Mouse (Mus musculus) liver, embryonic 15.5 days (tissue): Measurements from ENCODE around the gene Macrod2. TPM values are rescaled to one million over a fixed set of nuclear protein-coding genes. Genes with fewer than 3 reads are reported as not detected.

Experiments used
- ATAC-seq: fragments of 200-750 bp; cut with Nextera tagmentation; 2 replicates; pipeline ENCODE4 v1.8.0; 2017; ENCODE audit warnings: moderate number of reproducible peaks, mild to moderate bottlenecking, moderate library complexity; ENCODE audit not compliant: insufficient read depth
- H3K27ac ChIP-seq: fragments of 300-500 bp; sonication (generic); replicated peaks from 2 replicates; pipeline ENCODE4 v1.5.1; 2015; ENCODE audit warnings: mild to moderate bottlenecking, inconsistent platforms
- H3K27me3 ChIP-seq: fragments of 300-500 bp; sonication (generic); 2 replicates; pipeline ENCODE4 v1.6.1; 2015; ENCODE audit warnings: mild to moderate bottlenecking, inconsistent platforms
- H3K36me3 ChIP-seq: fragments of 300-500 bp; sonication (generic); replicated peaks from 2 replicates; pipeline ENCODE4 v1.6.1; 2015; ENCODE audit warnings: moderate library complexity, mild to moderate bottlenecking, inconsistent platforms
- H3K4me1 ChIP-seq: fragments of 300-500 bp; sonication (generic); replicated peaks from 2 replicates; pipeline ENCODE4 v1.6.1; 2015; ENCODE audit warnings: inconsistent platforms
- H3K4me2 ChIP-seq: fragments of 300-500 bp; sonication (generic); 2 replicates; pipeline ENCODE4 v1.6.1; 2015; ENCODE audit warnings: moderate library complexity, mild to moderate bottlenecking, inconsistent platforms
- H3K4me3 ChIP-seq: fragments of 300-500 bp; sonication (generic); replicated peaks from 2 replicates; pipeline ENCODE4 v1.5.1; 2015; ENCODE audit warnings: mild to moderate bottlenecking, inconsistent platforms
- H3K9ac ChIP-seq: fragments of 300-500 bp; sonication (generic); 2 replicates; pipeline ENCODE4 v1.6.1; 2015; ENCODE audit warnings: moderate library complexity, mild to moderate bottlenecking, inconsistent platforms
- H3K9me3 ChIP-seq: fragments of 300-500 bp; sonication (generic); replicated peaks from 2 replicates; pipeline ENCODE4 v1.6.1; 2016; ENCODE audit warnings: inconsistent platforms
- WGBS: fragments of 180-500 bp; shearing (Covaris S2); methylation state at CpG from one replicate; pipeline ENCODE4 v1.1.7; 2015; ENCODE audit warnings: mixed read lengths; ENCODE audit not compliant: insufficient replicate concordance; 5-methylcytosine and 5-hydroxymethylcytosine counted together
- polyA plus RNA-seq: library from polyadenylated mRNA; unstranded; fragments of >200 nt; fragmentation: Nextera tagmentation; extraction: Ambion mirVana; gene quantifications from 2 replicates; pipeline ENCODE4 v1.2.1, GENCODE M21; 2015

Macrod2 gene
- polyA plus RNA-seq, 1 experiment from 2014 or later: 6.9 TPM

GRCm38 (mm10) chr2:141728998-141729397 lies 1333.9 kb downstream of the Macrod2 start:
- H3K27me3 ChIP-seq: no peaks in the 10 kb centered on the region
- 45% methylated on average over 4 of the region's 4 CpGs for WGBS
- no peak overlapping the region for H3K9ac ChIP-seq
- no peak overlapping the region for H3K27ac ChIP-seq
- no peak overlapping the region for H3K4me3 ChIP-seq
- no peak overlapping the region for H3K4me2 ChIP-seq
- ATAC-seq: no peak
- no peaks in the 10 kb centered on the region for H3K9me3 ChIP-seq
- no peaks in the 10 kb centered on the region for H3K4me1 ChIP-seq
- no peaks in the 10 kb centered on the region for H3K36me3 ChIP-seq

- WGBS: 53% methylated on average over 5 of the region's 5 CpGs
- no peak for ATAC-seq
- Histone ChIP-seq H3K27ac (no peak overlapping the region), H3K4me1 (no peaks in the 10 kb centered on the region), H3K4me3 (no peak overlapping the region), H3K9me3 (no peaks in the 10 kb centered on the region), H3K36me3 (no peaks in the 10 kb centered on the region), H3K27me3 (no peaks in the 10 kb centered on the region), H3K9ac (no peak overlapping the region), H3K4me2 (no peak overlapping the region)
Observed at GRCm38 (mm10) chr2:141736685-141737456, 1341.8 kb downstream of the Macrod2 start.

DNA sequence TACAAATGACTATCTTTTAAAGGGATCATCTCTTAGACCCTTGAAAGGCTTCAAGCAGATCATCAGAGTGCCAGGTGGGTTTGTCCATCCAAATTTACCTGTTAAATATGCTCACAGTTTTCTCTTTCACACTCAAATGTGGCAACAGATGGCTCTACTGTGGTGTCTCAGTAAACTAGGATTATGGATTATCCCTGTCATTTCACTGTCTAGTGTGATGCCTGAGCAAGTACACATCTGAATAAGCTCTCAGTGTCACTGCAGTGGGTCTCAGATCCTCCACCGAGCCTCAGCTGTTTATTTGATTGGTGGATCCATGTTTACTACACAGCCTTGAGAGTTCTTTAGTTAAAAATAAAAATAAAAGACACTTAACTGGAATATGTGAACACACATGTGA lies 1343.6 kb downstream of the Macrod2 start:
- Histone ChIP-seq H3K9ac (no peak overlapping the region), H3K4me1 (no peaks in the 10 kb centered on the region), H3K27me3 (no peaks in the 10 kb centered on the region), H3K4me3 (no peak overlapping the region), H3K9me3 (no peaks in the 10 kb centered on the region), H3K27ac (no peak overlapping the region), H3K4me2 (no peak overlapping the region), H3K36me3 (no peaks in the 10 kb centered on the region)
- ATAC-seq: no peak
- WGBS: 48% methylated on average over 1 of the region's 1 CpGs

DNA sequence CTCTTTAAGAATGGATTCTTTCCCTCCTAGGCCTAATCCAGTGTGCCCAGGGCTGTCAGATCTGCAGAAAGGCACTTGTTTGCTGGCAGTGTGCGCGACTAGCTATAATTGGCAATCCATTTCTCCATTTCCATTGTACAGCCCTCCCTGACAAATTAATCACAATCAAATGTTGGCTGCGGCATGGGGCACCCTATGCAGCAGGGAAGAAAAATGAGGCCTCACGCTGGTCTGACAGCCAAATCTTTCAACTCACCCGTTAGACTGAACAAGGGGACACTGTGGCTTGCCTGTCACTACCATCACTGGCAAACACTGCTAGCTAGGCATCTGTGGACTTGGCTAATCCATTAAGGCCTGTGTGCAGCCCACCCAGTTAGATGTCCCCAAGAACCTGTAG lies 1345.2 kb downstream of the Macrod2 start:
- Histone ChIP-seq H3K27me3 (no peaks in the 10 kb centered on the region), H3K36me3 (no peaks in the 10 kb centered on the region), H3K27ac (no peak overlapping the region), H3K4me2 (no peak overlapping the region), H3K9me3 (no peaks in the 10 kb centered on the region), H3K4me1 (no peaks in the 10 kb centered on the region), H3K9ac (no peak overlapping the region), H3K4me3 (no peak overlapping the region)
- no peak for ATAC-seq
- WGBS: 67% methylated on average over 5 of the region's 5 CpGs

DNA sequence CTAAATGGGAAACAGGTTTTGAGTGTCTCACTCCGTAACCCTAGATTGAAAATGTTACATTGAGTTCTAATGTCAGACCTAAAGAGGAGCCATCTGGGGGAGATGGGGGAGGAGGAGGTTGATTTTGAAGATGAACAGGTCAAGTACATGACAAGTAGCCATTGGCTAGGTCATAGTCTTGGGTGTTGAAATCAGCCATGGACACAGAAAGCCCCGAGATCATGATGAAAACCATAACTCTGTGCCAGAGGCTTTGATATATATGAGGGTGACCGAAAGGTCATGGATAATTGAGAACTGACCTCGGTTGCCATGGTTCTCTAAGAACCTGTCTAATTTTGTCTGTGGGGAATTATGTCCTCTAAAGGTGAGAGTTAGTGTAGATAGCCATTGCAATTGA lies 1405.1 kb downstream of the Macrod2 start:
- Histone ChIP-seq H3K4me3 (no peak overlapping the region), H3K36me3 (no peaks in the 10 kb centered on the region), H3K9me3 (no peaks in the 10 kb centered on the region), H3K9ac (no peak overlapping the region), H3K27ac (no peak overlapping the region), H3K4me2 (no peak overlapping the region), H3K27me3 (no peaks in the 10 kb centered on the region), H3K4me1 (no peaks in the 10 kb centered on the region)
- no peak for ATAC-seq
- WGBS: 60% methylated on average over 4 of the region's 4 CpGs

DNA sequence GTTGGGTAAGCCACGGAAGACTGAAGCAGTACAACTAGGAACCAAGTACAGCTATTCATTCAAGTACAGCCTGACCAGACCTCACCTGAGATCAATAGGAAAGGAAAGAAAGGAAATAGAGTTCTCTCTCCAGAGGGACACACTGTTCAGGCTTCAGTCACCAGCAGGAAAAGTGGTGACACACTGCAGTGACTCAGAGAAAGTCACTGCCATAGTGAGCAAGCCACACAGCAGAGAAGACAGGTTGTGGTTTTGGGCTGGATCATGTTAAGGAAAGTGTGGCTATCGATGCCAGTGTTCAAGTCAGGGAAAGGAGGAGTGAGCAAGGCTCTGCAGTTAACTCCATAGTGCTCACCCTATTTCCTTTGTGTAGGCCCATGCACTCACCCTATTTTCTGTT lies 1405.8 kb downstream of the Macrod2 start:
- no peak for ATAC-seq
- no peaks in the 10 kb centered on the region for H3K9me3 ChIP-seq
- H3K36me3 ChIP-seq: no peaks in the 10 kb centered on the region
- H3K9ac ChIP-seq: no peak overlapping the region
- WGBS: 45% methylated on average over 2 of the region's 2 CpGs
- H3K27ac ChIP-seq: no peak overlapping the region
- no peak overlapping the region for H3K4me2 ChIP-seq
- H3K4me3 ChIP-seq: no peak overlapping the region
- H3K27me3 ChIP-seq: no peaks in the 10 kb centered on the region
- H3K4me1 ChIP-seq: no peaks in the 10 kb centered on the region

DNA sequence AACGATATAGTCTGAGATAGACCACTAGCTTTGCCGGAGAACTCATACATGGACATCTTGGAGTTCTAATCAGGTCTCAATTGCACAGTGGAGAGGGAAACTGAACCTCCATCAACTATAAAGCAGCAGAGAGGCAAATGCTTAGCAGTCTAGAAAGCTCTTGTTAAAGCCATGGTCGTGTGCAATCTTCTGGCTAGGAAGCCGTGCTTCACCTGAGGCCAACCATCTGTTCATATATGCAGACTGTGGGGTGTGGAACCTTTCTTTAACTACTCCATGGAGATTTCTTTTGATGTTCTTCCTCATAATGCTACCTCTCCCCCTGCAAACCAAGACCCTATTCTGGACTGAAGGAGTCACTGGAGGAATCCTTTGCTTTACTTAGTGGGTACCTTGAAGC lies 1421.2 kb downstream of the Macrod2 start:
- no peak for ATAC-seq
- Histone ChIP-seq H3K4me1 (no peaks in the 10 kb centered on the region), H3K27ac (no peak overlapping the region), H3K4me3 (no peak overlapping the region), H3K36me3 (no peaks in the 10 kb centered on the region), H3K9ac (no peak overlapping the region), H3K27me3 (no peaks in the 10 kb centered on the region), H3K9me3 (no peaks in the 10 kb centered on the region), H3K4me2 (no peak overlapping the region)
- WGBS: 64% methylated on average over 4 of the region's 4 CpGs

GRCm38 (mm10) chr2:141817546-141818180 lies 1422.6 kb downstream of the Macrod2 start:
- Histone ChIP-seq H3K9me3 (no peaks in the 10 kb centered on the region), H3K9ac (no peak overlapping the region), H3K4me1 (no peaks in the 10 kb centered on the region), H3K27me3 (no peaks in the 10 kb centered on the region), H3K27ac (no peak overlapping the region), H3K36me3 (no peaks in the 10 kb centered on the region), H3K4me2 (no peak overlapping the region), H3K4me3 (no peak overlapping the region)
- WGBS: 53% methylated on average over 4 of the region's 4 CpGs
- ATAC-seq: no peak

DNA sequence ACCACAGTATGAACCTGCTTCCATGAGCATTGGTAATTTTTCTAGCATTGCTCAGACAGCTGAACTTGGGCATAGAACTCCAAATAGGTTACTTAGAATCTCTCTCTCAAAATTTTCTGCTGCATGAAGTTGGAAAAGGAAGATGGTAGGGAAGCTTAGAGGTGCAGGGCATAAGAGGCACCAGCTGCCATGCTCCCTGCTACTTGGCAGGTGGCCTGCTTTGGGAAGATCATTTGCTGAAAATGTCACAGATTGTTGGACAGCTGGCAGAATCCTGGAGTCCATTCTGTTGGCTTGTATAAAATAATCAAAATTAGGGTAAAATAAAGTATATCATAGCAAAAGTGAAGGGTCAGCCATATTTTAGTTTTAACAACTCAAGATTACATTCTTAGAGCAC lies 1425.7 kb downstream of the Macrod2 start:
- no peak overlapping the region for H3K4me2 ChIP-seq
- H3K9me3 ChIP-seq: no peaks in the 10 kb centered on the region
- H3K9ac ChIP-seq: no peak overlapping the region
- H3K27me3 ChIP-seq: no peaks in the 10 kb centered on the region
- H3K4me1 ChIP-seq: no peaks in the 10 kb centered on the region
- no peaks in the 10 kb centered on the region for H3K36me3 ChIP-seq
- no peak overlapping the region for H3K4me3 ChIP-seq
- H3K27ac ChIP-seq: no peak overlapping the region
- ATAC-seq: no peak

GRCm38 (mm10) chr2:141825606-141826495 lies 1430.7 kb downstream of the Macrod2 start:
- no peak for ATAC-seq
- Histone ChIP-seq H3K36me3 (no peaks in the 10 kb centered on the region), H3K9me3 (no peaks in the 10 kb centered on the region), H3K4me1 (no peaks in the 10 kb centered on the region), H3K4me2 (no peak overlapping the region), H3K9ac (no peak overlapping the region), H3K4me3 (no peak overlapping the region), H3K27ac (no peak overlapping the region), H3K27me3 (no peaks in the 10 kb centered on the region)
- 51% methylated on average over 8 of the region's 8 CpGs for WGBS

- Histone ChIP-seq H3K9ac (no peak overlapping the region), H3K27ac (no peak overlapping the region), H3K4me3 (no peak overlapping the region), H3K36me3 (no peaks in the 10 kb centered on the region), H3K27me3 (no peaks in the 10 kb centered on the region), H3K9me3 (no peaks in the 10 kb centered on the region), H3K4me2 (no peak overlapping the region), H3K4me1 (no peaks in the 10 kb centered on the region)
- 39% methylated on average over 2 of the region's 2 CpGs for WGBS
- ATAC-seq: no peak
Observed at GRCm38 (mm10) chr2:141830496-141830895, 1435.4 kb downstream of the Macrod2 start.
